Mouse (Mus musculus): ENCODE results near the gene Drosha.
"Not testable (repeated sequence)": the region's sequence is repeated elsewhere in the genome, so short reads cannot be mapped to it uniquely, and the experiment has no call there.

Gene Drosha

DNA sequence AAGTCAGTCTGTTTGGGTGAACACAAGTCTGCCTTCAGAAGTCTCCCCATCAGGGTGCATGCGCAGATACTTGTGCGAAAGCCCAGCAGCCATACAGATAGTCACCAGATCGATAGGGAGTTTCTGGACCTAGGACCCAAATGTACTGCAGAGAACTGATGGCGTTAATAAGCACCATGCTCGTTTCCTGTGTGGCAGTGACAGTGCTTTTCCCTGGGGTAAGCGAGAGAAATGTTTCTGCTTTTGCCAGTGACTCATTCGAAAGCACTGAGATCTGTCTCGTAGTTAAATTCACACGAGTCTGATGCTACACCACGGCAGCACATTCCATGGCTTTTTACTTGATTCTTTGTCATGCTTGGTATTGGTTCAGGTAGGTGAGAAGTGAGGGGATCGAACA lies 60.7 kb downstream of the Drosha start:
- no peak for DNase-seq (ENCODE audit: low spot score)

DNA sequence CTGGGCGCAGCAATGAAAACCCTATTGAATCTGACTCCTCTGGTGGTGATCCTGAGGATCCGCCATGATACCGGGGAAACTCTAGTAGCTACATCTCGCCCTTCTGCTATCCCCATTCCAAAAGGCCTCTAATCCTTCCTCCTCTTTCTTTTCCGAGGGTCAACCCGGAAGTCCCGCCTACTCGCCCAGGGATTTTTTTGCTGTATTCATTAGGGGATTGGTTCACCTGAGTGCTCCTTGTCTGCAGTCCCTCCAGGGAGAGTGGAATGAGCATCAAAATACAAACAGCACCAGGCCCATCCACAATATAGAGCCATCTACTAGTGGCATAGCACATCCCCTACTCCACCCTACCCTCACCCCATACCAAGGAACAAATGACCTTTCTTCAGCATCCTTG lies 62.6 kb downstream of the Drosha start:
- no peak for DNase-seq (ENCODE audit: low spot score)

DNA sequence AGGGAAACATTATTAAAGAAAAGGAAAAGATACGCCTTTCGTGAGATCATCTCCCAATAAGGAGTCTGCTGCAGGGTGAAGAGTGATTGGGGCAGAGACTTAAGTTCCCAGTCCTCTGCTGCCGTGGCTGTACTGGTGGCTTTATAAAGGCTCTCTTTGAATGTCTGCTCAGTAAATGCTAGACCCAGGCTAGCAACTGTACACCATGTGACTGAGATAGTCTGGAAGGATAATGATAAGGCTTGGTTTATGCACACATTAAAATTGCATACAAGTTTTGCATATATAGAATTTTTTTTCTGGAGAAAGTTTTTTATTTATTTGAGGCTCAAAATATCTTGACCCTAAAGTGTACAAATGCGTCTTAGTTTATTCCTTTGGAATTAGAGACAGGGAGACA lies 63.7 kb downstream of the Drosha start:
- no peak for DNase-seq (ENCODE audit: low spot score)

GRCm38 (mm10) chr15:12889909-12890308 lies 65.3 kb downstream of the Drosha start:
- no peak for DNase-seq (ENCODE audit: low spot score)

- no peak for DNase-seq (ENCODE audit: low spot score)
These were observed 70.8 kb downstream of the Drosha start for GRCm38 (mm10) chr15:12895426-12895825.

DNA sequence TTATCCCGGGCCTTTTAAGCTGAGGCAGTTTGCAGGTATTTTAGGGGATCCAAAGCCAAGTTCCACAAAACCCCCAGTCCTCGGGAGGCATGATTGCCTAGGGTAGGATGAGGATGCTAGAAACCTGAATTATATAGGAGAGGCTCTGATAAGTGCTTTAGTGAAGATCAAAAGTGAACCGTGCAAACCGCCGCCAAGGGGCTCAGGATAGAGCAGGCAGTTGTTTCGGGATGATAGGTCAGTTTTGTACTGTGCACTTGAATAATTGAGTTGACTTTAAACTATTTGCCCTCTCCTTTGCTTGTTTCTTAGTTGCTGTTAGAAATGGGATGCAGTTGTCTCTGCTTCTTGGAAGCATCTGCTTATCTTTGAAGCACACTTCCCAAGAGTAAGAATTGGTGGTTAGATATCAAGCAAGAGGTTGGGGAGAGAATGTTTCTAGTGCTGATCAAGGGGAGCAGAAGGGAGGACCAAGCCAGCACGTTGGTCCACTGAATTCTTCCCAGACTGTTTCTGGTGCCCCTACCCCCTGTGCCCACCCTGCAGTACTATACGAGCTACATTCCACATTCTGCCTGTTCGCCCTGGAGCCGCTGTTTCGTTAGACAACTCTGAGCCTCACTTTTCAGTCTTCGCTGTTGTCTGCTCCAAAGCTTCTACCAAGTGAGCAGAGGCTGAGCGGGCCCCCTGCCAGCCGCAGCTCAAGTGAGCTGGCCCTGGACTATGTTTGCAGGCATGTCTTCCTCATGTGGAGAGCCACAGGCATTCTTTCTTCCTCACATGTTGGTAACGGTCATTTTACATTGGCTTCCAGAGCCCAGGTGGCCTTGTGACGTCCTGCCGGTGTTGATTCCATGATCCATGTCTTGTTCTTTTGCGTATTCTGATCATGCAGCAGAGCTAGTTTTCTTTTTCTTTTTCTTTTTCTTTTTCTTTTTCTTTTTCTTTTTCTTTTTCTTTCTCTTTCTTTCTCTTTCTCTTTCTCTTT lies 71.7 kb downstream of the Drosha start:
- no peak for DNase-seq (ENCODE audit: low spot score)

DNA sequence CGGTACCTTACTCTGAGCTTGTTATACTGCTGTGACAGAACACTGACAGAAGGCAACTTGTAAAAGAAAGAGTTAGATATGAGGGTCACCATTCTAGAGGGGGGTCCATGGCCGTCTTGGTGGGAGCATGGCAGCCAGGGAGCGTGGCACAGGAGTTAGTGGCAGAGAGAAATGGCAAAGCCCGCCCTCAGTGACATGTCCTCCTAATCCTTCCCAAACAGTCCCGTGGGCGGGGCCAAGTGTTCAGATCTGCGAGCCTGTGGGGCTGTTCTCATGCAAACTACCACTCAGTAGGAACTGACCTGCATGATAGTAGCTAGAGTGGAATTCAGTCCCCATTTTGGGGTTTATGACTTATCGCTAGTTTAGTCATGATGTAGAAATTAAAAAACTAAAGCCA lies 73.2 kb downstream of the Drosha start:
- DNase-seq (ENCODE audit: low spot score), result no peak

- no peak for DNase-seq (ENCODE audit: low spot score)
These were observed 76.0 kb downstream of the Drosha start for GRCm38 (mm10) chr15:12900428-12901196.

DNA sequence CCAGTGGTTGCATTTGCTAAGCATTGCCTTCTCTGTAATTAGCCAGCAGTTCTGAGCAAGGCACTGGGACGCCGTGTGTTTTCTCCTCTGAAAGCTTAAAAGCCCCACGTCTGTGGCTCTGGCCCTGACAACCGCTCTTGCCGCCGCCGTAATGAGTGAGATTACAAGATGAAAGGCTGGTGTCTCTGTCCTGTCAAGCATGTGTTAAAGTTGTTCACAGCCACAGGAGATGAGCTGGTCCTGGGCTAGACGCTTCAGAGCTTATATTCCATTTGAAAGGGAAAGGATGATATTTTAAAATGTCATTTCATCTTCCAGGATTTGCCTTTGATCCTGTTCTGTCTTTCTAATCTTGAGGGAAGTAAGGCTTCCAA lies 76.6 kb downstream of the Drosha start:
- no peak for DNase-seq (ENCODE audit: low spot score)

DNA sequence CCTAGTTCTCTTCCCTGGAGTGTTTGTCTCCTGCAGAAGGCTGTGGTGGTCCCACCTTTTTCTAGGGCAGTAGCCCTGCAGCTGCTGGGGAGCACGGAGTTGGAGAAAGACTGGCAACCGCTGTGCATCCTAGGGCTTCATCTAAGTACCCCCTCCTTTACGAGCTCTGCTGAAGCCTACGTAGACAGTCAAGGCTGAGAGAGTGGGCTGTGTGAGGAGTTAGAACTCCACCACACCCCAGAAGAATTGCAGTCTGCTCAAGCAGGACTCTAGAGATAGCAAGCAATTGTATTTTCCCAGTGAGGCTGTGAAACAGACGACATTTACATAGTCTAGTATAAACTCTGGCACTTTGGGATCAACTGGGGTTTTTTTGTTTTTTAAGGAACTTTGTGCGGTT lies 79.8 kb downstream of the Drosha start:
- no peak for DNase-seq (ENCODE audit: low spot score)

DNA sequence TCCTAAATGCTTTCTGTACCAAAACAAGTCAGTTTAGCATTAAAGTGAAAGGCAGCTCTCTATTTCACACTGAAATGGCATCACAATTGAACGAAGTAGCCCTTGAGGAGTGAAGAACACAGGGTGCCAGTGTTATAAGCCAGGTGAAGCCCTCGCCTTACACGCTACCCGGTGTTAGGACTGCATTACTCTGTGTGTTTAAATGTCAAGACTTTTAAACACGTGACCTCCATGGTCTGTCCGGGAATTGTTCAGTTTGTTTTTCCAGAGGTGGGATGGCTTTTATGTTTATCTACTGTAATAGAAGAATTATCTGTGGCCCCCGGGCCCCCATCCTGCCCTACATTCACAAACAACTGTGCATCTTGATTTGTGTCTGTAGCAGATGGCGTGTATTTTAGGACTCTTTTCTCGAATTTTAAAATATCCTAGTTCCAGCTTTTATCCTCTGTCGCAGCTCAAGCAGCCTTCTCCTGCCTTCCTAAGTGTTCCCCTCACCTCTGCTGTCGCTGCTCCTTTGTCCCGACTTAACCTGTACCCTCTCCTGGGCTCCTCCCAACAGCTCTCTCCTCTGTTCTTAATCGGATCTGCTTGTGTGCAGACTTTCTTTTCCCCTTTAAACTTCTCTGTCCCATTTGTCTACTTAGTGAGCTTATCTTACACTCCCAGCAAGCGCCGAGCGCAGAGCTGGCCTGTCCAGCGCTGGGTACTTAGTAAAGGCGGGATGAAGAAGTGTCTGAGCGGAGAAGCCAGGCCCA lies 83.5 kb downstream of the Drosha start:
- no peak for DNase-seq (ENCODE audit: low spot score)

GRCm38 (mm10) chr15:12908720-12909028 lies 84.1 kb downstream of the Drosha start:
- DNase-seq (ENCODE audit: low spot score), result no peak

DNA sequence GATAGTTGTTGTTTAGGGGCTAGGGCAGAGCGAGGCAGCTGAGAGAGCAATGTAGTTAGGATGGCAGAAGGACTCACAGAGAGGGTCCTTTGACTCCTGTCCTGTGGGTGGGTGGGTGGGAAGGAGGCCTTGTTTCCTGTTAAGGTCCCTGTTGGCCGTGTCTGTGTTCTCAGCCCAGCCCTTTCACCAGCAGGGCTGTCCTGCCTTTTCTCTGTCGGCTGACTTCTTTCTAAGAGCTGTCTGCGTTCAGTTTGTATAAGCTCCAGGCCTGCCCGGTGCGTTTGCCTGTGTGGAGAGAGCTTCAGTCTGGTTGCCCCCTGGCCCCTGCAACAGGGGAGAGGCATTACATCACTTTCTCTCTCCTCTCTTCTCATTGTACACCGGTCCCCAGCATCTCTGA lies 84.6 kb downstream of the Drosha start:
- DNase-seq (ENCODE audit: low spot score), result no peak

DNA sequence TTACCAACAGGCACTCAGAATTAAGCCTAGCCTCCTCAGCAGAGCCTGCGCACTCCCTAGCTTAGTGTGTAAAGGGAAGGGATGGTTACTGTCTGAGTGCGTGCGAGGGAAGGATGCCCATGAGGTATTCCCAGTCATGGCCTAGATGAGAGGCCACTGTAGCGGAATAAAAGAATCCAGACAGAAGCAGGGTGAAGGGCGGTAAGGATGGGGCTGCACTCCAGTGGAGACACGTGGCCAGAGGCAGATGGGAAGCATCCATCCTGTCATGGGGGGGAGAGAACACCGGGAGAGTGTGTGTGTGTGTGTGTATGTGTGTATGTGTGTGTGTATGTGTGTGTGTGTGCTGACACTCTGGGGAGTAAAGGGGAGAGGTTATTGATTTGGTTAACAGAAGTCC lies 86.5 kb downstream of the Drosha start:
- no peak for DNase-seq (ENCODE audit: low spot score)

- DNase-seq (ENCODE audit: low spot score), result no peak
These were observed 91.8 kb downstream of the Drosha start for GRCm38 (mm10) chr15:12916314-12916815.

- not testable (repeated sequence) for DNase-seq (ENCODE audit: low spot score)
These were observed 94.8 kb downstream of the Drosha start for GRCm38 (mm10) chr15:12919326-12919966.

DNA sequence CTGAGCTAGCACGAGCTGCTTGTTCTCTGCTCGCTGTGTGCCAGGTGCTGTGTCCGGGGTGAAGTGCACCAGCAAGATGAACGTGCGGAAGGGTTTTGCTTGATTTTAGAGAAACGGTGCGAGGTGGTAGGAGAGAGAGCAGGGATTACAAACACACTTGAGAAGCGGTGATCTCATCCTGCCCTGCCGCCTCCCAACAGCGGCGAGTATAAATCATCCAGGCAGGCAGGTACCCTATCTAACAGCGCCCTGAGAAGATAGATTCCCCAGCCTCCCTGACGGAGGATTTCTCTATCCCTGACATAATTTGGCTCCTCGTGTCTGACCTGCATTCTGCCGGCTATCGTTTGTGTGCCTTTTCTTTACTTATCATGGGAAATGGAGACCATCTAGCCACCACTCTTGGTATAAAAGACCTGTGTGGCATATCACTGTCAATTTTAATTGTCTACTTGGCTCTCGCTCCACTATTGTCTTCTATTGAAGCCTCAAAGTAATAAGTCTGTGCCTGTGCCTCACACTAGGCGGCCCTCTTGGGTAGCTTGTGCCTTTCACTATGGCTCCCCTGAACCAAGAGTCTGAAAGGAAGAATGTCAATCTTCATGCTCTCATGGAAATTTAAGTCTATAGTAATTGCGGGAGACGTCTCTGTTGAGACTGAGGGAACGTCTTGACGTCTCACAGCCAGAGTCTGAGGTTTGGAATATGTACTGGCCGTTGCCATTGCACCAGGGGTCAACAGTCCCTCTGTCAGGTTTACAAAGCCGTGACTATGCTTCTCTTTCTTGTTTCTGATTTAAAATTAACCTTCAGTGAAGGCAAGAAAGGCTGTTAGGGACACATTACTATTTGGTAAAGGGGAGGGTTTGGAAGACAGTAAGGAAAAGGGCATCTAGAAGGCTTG lies 95.6 kb downstream of the Drosha start:
- no peak for DNase-seq (ENCODE audit: low spot score)

GRCm38 (mm10) chr15:12921901-12922300 lies 97.3 kb downstream of the Drosha start:
- no peak for DNase-seq (ENCODE audit: low spot score)

GRCm38 (mm10) chr15:12923826-12924225 lies 99.2 kb downstream of the Drosha start:
- no peak for DNase-seq (ENCODE audit: low spot score)

GRCm38 (mm10) chr15:12931481-12931880 lies 106.9 kb downstream of the Drosha start:
- no peak for DNase-seq (ENCODE audit: low spot score)

DNA sequence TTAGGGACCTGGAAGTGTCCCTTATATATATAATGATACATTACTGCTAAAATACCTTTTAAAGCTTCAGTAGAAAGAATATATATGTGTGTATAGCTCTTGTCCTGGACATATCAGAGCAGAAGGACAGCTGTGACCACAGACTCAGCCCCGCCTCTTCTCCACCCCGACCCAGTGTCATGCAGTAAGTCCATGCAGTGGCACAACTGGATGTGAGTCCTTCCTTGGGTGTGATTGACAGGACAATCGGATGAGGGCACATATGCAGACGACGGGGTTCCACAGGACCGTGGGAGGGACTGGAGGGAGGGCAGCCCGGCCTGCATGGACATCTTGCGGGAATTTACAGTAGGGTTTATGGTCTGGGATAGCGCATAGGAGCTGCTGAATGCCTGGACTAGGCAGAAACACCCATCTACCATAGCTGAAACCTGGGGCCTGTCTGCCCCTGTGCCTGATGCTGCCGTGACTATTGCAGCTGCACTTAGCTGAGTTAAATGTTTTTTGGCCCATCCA lies 111.7 kb downstream of the Drosha start:
- DNase-seq (ENCODE audit: low spot score), result no peak
